Comparison of ENCODE assay signal across 9 mouse cellular contexts in genomic region chr10:80383431-80383830, GRCm38 (mm10). TPM values are rescaled to one million over a fixed set of nuclear protein-coding genes. Genes with fewer than 3 reads are reported as not detected.
DNase-seq lines count a peak whose midpoint lies in the region; ATAC-seq lines count a peak whose summit lies in the region.
"Had no signal": no experiment of that assay in that cellular context is flagged by ENCODE, and none has a peak within 500 bp of the region (broad histone marks: within the 10 kb centered on the region; RNA-seq: fewer than 3 reads in every experiment).

No protein-coding gene starts in this region.

- H3K4me1 ChIP-seq in intestine, embryonic 16.5 days (ENCODE audit: control insufficient read depth, insufficient read depth, low read length), result peaks cover 34% of the 10 kb centered on the region
- H3K4me1 ChIP-seq in intestine, embryonic 15.5 days (replicated peaks), result peaks cover 35% of the 10 kb centered on the region
- H3K4me1 ChIP-seq in embryonic facial prominence, embryonic 12.5 days, result peaks cover 35% of the 10 kb centered on the region
- peaks cover 42% of the 10 kb centered on the region for H3K4me1 ChIP-seq in hindbrain, embryonic 15.5 days (replicated peaks)
- peaks cover 35% of the 10 kb centered on the region for H3K4me1 ChIP-seq in midbrain, embryonic 16.5 days (ENCODE audit: control insufficient read depth, insufficient read depth, low read length)

- no peak overlapping the region for H3K4me2 ChIP-seq in intestine, embryonic 16.5 days (ENCODE audit: low read depth, low read length)
- H3K4me2 ChIP-seq in intestine, embryonic 15.5 days (replicated peaks), result no peak overlapping the region; the same call in 1 of the 2 replicates
- 0 out of 2 replicates have a peak overlapping the region, but pooled peaks have one; percentile 81 for H3K4me2 ChIP-seq in embryonic facial prominence, embryonic 12.5 days (replicated peaks)
- H3K4me2 ChIP-seq in hindbrain, embryonic 15.5 days, result peak overlapping the region; percentile 89
- peak overlapping the region; percentile 95 for H3K4me2 ChIP-seq in midbrain, embryonic 16.5 days (ENCODE audit: low read length)

- H3K27me3 ChIP-seq in intestine, embryonic 16.5 days (replicated peaks; ENCODE audit: control insufficient read depth, insufficient read depth, low read length), result no peaks in the 10 kb centered on the region
- H3K27me3 ChIP-seq in intestine, embryonic 15.5 days (replicated peaks), result no peaks in the 10 kb centered on the region
- no peaks in the 10 kb centered on the region for H3K27me3 ChIP-seq in embryonic facial prominence, embryonic 12.5 days
- H3K27me3 ChIP-seq in hindbrain, embryonic 15.5 days, result no peaks in the 10 kb centered on the region
- no peaks in the 10 kb centered on the region for H3K27me3 ChIP-seq in midbrain, embryonic 16.5 days (ENCODE audit: control insufficient read depth, insufficient read depth, low read depth, low read length)
- H3K27me3 ChIP-seq: Patski had no signal

- 50% methylated on average over 4 of the region's 4 CpGs for WGBS in intestine, embryonic 16.5 days
- WGBS in intestine, embryonic 15.5 days, result 63% methylated on average over 4 of the region's 4 CpGs
- 67% methylated on average over 4 of the region's 4 CpGs for WGBS in embryonic facial prominence, embryonic 12.5 days
- 53% methylated on average over 4 of the region's 4 CpGs for WGBS in hindbrain, embryonic 15.5 days
- 51% methylated on average over 4 of the region's 4 CpGs for WGBS in midbrain, embryonic 16.5 days

- H3K36me3 ChIP-seq in intestine, embryonic 16.5 days (ENCODE audit: control insufficient read depth, insufficient read depth, low read length), result peaks cover 17% of the 10 kb centered on the region
- H3K36me3 ChIP-seq in intestine, embryonic 15.5 days, result peaks cover 25% of the 10 kb centered on the region
- peaks cover 56% of the 10 kb centered on the region for H3K36me3 ChIP-seq in embryonic facial prominence, embryonic 12.5 days
- peaks cover 42% of the 10 kb centered on the region for H3K36me3 ChIP-seq in hindbrain, embryonic 15.5 days
- peaks cover 40% of the 10 kb centered on the region for H3K36me3 ChIP-seq in midbrain, embryonic 16.5 days (ENCODE audit: control insufficient read depth, insufficient read depth, low read length)

- no peak overlapping the region for H3K4me3 ChIP-seq in intestine, embryonic 16.5 days (ENCODE audit: low read length)
- H3K4me3 ChIP-seq in intestine, embryonic 15.5 days (replicated peaks), result no peak overlapping the region
- H3K4me3 ChIP-seq in embryonic facial prominence, embryonic 12.5 days, result no peak overlapping the region
- H3K4me3 ChIP-seq in hindbrain, embryonic 15.5 days, result peak overlapping the region; percentile 94
- peak overlapping the region; percentile 97 for H3K4me3 ChIP-seq in midbrain, embryonic 16.5 days (ENCODE audit: low read depth, low read length)

- H3K9ac ChIP-seq in intestine, embryonic 16.5 days (ENCODE audit: low read depth, low read length), result 0 out of 2 replicates have a peak overlapping the region, but pooled peaks have one; percentile 24
- no peak overlapping the region for H3K9ac ChIP-seq in intestine, embryonic 15.5 days
- H3K9ac ChIP-seq in embryonic facial prominence, embryonic 12.5 days, result 0 out of 2 replicates have a peak overlapping the region, but pooled peaks have one; percentile 2
- 0 out of 2 replicates have a peak overlapping the region, but pooled peaks have one; percentile 13 for H3K9ac ChIP-seq in hindbrain, embryonic 15.5 days
- H3K9ac ChIP-seq in midbrain, embryonic 16.5 days (ENCODE audit: low read depth, low read length), result peak overlapping the region; percentile 100

- DNase-seq in thymus, adult 18-20 months, result no peak
- DNase-seq in gastrocnemius, postnatal 10 days, result no peak
- DNase-seq in left cerebral cortex, adult 18-20 months (ENCODE audit: low spot score in 2 of 2), result no peak

- H3K9me3 ChIP-seq in intestine, embryonic 16.5 days (ENCODE audit: control insufficient read depth, low read length), result no peaks in the 10 kb centered on the region
- no peaks in the 10 kb centered on the region for H3K9me3 ChIP-seq in intestine, embryonic 15.5 days
- H3K9me3 ChIP-seq in embryonic facial prominence, embryonic 12.5 days, result no peaks in the 10 kb centered on the region
- no peaks in the 10 kb centered on the region for H3K9me3 ChIP-seq in hindbrain, embryonic 15.5 days
- no peaks in the 10 kb centered on the region for H3K9me3 ChIP-seq in midbrain, embryonic 16.5 days (replicated peaks; ENCODE audit: control insufficient read depth, low read length, poor library complexity, severe bottlenecking)

- no peak overlapping the region for H3K27ac ChIP-seq in intestine, embryonic 16.5 days (ENCODE audit: low read length)
- H3K27ac ChIP-seq in intestine, embryonic 15.5 days, result no peak overlapping the region
- H3K27ac ChIP-seq in embryonic facial prominence, embryonic 12.5 days, result no peak overlapping the region
- no peak overlapping the region for H3K27ac ChIP-seq in hindbrain, embryonic 15.5 days (replicated peaks)
- no peak overlapping the region for H3K27ac ChIP-seq in midbrain, embryonic 16.5 days (ENCODE audit: low read length)

- no peak for ATAC-seq in intestine, embryonic 16.5 days
- ATAC-seq in intestine, embryonic 15.5 days, result no peak
- ATAC-seq in embryonic facial prominence, embryonic 12.5 days (ENCODE audit: insufficient number of reproducible peaks, insufficient read depth, low FRiP score, low TSS enrichment), result no peak
- ATAC-seq in hindbrain, embryonic 15.5 days (ENCODE audit: low FRiP score, low read depth), result no peak
- ATAC-seq in midbrain, embryonic 16.5 days, result no peak
- ATAC-seq: Patski had no signal

RNA-seq across cellular contexts. Expression of gene Mex3d, which starts 4.0 kb away (rescaled TPM):
- 1.9 and 2.7 TPM in 2 replicates for polyA plus RNA-seq in intestine, embryonic 16.5 days (2015; fragmentation: Nextera tagmentation; extraction: Ambion mirVana)
- polyA plus RNA-seq in intestine, embryonic 15.5 days (2015; fragmentation: Nextera tagmentation; extraction: Ambion mirVana), result 5.5 and 6.9 TPM in 2 replicates
- 13.1 and 14.9 TPM in 2 replicates for polyA plus RNA-seq in embryonic facial prominence, embryonic 12.5 days (2016; fragmentation: Nextera tagmentation; extraction: Ambion mirVana)
- 18.9 and 19.2 TPM in 2 replicates for polyA plus RNA-seq in hindbrain, embryonic 15.5 days (2015; fragmentation: Nextera tagmentation; extraction: Ambion mirVana)
- polyA plus RNA-seq in midbrain, embryonic 16.5 days (2015; fragmentation: Nextera tagmentation; extraction: Ambion mirVana), result 13.6 and 15.0 TPM in 2 replicates
- total RNA-seq in gastrocnemius, postnatal 10 days (2021), result 10 to 100 TPM in 1 of 2 experiments, 1 to 10 TPM in 1; 8.9 to 12.2 TPM
- 10 to 100 TPM; 20.1 to 20.7 TPM for total RNA-seq in left cerebral cortex, adult 18-20 months (2021)

RNA-seq across cellular contexts. Expression of gene Mbd3, which starts 15.9 kb away (rescaled TPM):
- 133 and 144 TPM in 2 replicates for polyA plus RNA-seq in intestine, embryonic 16.5 days (2015; fragmentation: Nextera tagmentation; extraction: Ambion mirVana)
- 180 and 201 TPM in 2 replicates for polyA plus RNA-seq in intestine, embryonic 15.5 days (2015; fragmentation: Nextera tagmentation; extraction: Ambion mirVana)
- 332 and 349 TPM in 2 replicates for polyA plus RNA-seq in embryonic facial prominence, embryonic 12.5 days (2016; fragmentation: Nextera tagmentation; extraction: Ambion mirVana)
- 213 and 229 TPM in 2 replicates for polyA plus RNA-seq in hindbrain, embryonic 15.5 days (2015; fragmentation: Nextera tagmentation; extraction: Ambion mirVana)
- 174 and 188 TPM in 2 replicates for polyA plus RNA-seq in midbrain, embryonic 16.5 days (2015; fragmentation: Nextera tagmentation; extraction: Ambion mirVana)
- 100 to 1,000 TPM; 107 to 120 TPM for total RNA-seq in gastrocnemius, postnatal 10 days (2021)
- total RNA-seq in left cerebral cortex, adult 18-20 months (2021), result 100 to 1,000 TPM; 143 to 166 TPM

RNA-seq across cellular contexts. Expression of gene Uqcr11, which starts 23.2 kb away (rescaled TPM):
- 1,179 and 1,252 TPM in 2 replicates for polyA plus RNA-seq in intestine, embryonic 16.5 days (2015; fragmentation: Nextera tagmentation; extraction: Ambion mirVana)
- polyA plus RNA-seq in intestine, embryonic 15.5 days (2015; fragmentation: Nextera tagmentation; extraction: Ambion mirVana), result 890 and 1,161 TPM in 2 replicates
- polyA plus RNA-seq in embryonic facial prominence, embryonic 12.5 days (2016; fragmentation: Nextera tagmentation; extraction: Ambion mirVana), result 403 and 464 TPM in 2 replicates
- polyA plus RNA-seq in hindbrain, embryonic 15.5 days (2015; fragmentation: Nextera tagmentation; extraction: Ambion mirVana), result 711 and 737 TPM in 2 replicates
- polyA plus RNA-seq in midbrain, embryonic 16.5 days (2015; fragmentation: Nextera tagmentation; extraction: Ambion mirVana), result 455 and 532 TPM in 2 replicates
- total RNA-seq in gastrocnemius, postnatal 10 days (2021), result 100 to 1,000 TPM; 725 to 806 TPM
- total RNA-seq in left cerebral cortex, adult 18-20 months (2021), result 100 to 1,000 TPM; 383 to 388 TPM

RNA-seq across cellular contexts. Expression of gene Plk5, which starts 27.2 kb away (rescaled TPM):
- polyA plus RNA-seq in intestine, embryonic 16.5 days (2015; fragmentation: Nextera tagmentation; extraction: Ambion mirVana), result 0.39 and 0.64 TPM in 2 replicates
- polyA plus RNA-seq in intestine, embryonic 15.5 days (2015; fragmentation: Nextera tagmentation; extraction: Ambion mirVana), result 0.32 and 0.63 TPM in 2 replicates
- polyA plus RNA-seq in embryonic facial prominence, embryonic 12.5 days (2016; fragmentation: Nextera tagmentation; extraction: Ambion mirVana), result 0.87 and 1.2 TPM in 2 replicates
- 6.1 and 6.4 TPM in 2 replicates for polyA plus RNA-seq in hindbrain, embryonic 15.5 days (2015; fragmentation: Nextera tagmentation; extraction: Ambion mirVana)
- 9.6 and 11.0 TPM in 2 replicates for polyA plus RNA-seq in midbrain, embryonic 16.5 days (2015; fragmentation: Nextera tagmentation; extraction: Ambion mirVana)
- not detected for total RNA-seq in gastrocnemius, postnatal 10 days (2021)
- 10 to 100 TPM; 25.8 to 34.6 TPM for total RNA-seq in left cerebral cortex, adult 18-20 months (2021)

RNA-seq across cellular contexts. Expression of gene Adamtsl5, which starts 35.2 kb away (rescaled TPM):
- 28.2 and 37.2 TPM in 2 replicates for polyA plus RNA-seq in intestine, embryonic 16.5 days (2015; fragmentation: Nextera tagmentation; extraction: Ambion mirVana)
- polyA plus RNA-seq in intestine, embryonic 15.5 days (2015; fragmentation: Nextera tagmentation; extraction: Ambion mirVana), result 19.3 and 20.4 TPM in 2 replicates
- 1.0 and 2.2 TPM in 2 replicates for polyA plus RNA-seq in embryonic facial prominence, embryonic 12.5 days (2016; fragmentation: Nextera tagmentation; extraction: Ambion mirVana)
- 0.76 and 1.2 TPM in 2 replicates for polyA plus RNA-seq in hindbrain, embryonic 15.5 days (2015; fragmentation: Nextera tagmentation; extraction: Ambion mirVana)
- 0.38 and 0.40 TPM in 2 replicates for polyA plus RNA-seq in midbrain, embryonic 16.5 days (2015; fragmentation: Nextera tagmentation; extraction: Ambion mirVana)
- 10 to 100 TPM; 15.2 to 20.4 TPM for total RNA-seq in gastrocnemius, postnatal 10 days (2021)
- 10 to 100 TPM in 1 of 2 experiments, 1 to 10 TPM in 1; 8.8 to 10.4 TPM for total RNA-seq in left cerebral cortex, adult 18-20 months (2021)

Comparison
In these comparisons a context has a peak if more than half of its experiments do, and no peak if none do; other contexts are left out.
1. H3K4me2 ChIP-seq: peak in embryonic facial prominence, embryonic 12.5 days (single experiment), hindbrain, embryonic 15.5 days (single experiment) and midbrain, embryonic 16.5 days (single experiment); none in intestine, embryonic 16.5 days (single experiment) and intestine, embryonic 15.5 days (single experiment).
2. H3K4me3 ChIP-seq: peak in hindbrain, embryonic 15.5 days (single experiment) and midbrain, embryonic 16.5 days (single experiment); none in intestine, embryonic 16.5 days (single experiment), intestine, embryonic 15.5 days (single experiment) and embryonic facial prominence, embryonic 12.5 days (single experiment).